Mouse (Mus musculus): ENCODE measurements around the gene A830018L16Rik.
"Not testable (repeated sequence)": the region's sequence is repeated elsewhere in the genome, so short reads cannot be mapped to it uniquely, and the experiment has no call there.

Gene A830018L16Rik

GRCm38 (mm10) chr1:11997574-11997973, 583.7 kb downstream of the A830018L16Rik start:
- DNase-seq (ENCODE audit: low read depth, low spot score): no peak

GRCm38 (mm10) chr1:12000557-12000956, 586.7 kb downstream of the A830018L16Rik start:
- no peak for DNase-seq (ENCODE audit: low read depth, low spot score)

- no peak for DNase-seq (ENCODE audit: low read depth, low spot score)
Observed at GRCm38 (mm10) chr1:12008789-12009550, 595.1 kb downstream of the A830018L16Rik start.

- DNase-seq (ENCODE audit: low read depth, low spot score): no peak
Observed at GRCm38 (mm10) chr1:12009551-12009846, 595.6 kb downstream of the A830018L16Rik start.

- no peak for DNase-seq (ENCODE audit: low read depth, low spot score)
Observed at GRCm38 (mm10) chr1:12010607-12011006, 596.7 kb downstream of the A830018L16Rik start.

- not testable (repeated sequence) for DNase-seq (ENCODE audit: low read depth, low spot score)
Observed at GRCm38 (mm10) chr1:12020646-12021045, 606.7 kb downstream of the A830018L16Rik start.
